Mouse (Mus musculus) liver, embryonic 14.5 days (tissue): ENCODE measurements around the gene Rrp7a. TPM values are rescaled to one million over a fixed set of nuclear protein-coding genes. Genes with fewer than 3 reads are reported as not detected.
A peak's percentile ranks its signal among the peaks of the same experiment; 100 is the strongest.

Experiments
- ATAC-seq: fragments of 200-750 bp; cut with Nextera tagmentation; 2 replicates; pipeline ENCODE4 v1.8.0; 2017; ENCODE audit warnings: moderate number of reproducible peaks, mild to moderate bottlenecking, moderate library complexity; ENCODE audit not compliant: insufficient read depth
- DNase-seq, 3 experiments: peaks; one replicate each; pipeline ENCODE4 v3.0.0-alpha.2; 2012 to 2013; ENCODE audit warnings: low read depth in 3 of 3, low spot score in 3 of 3
- H3K27ac ChIP-seq: fragments of 300-500 bp; sonication (generic); 2 replicates; pipeline ENCODE4 v1.5.1; 2014; ENCODE audit warnings: moderate library complexity, mild to moderate bottlenecking, control low read depth, inconsistent platforms
- H3K27me3 ChIP-seq: fragments of 300-500 bp; sonication (generic); 2 replicates; pipeline ENCODE4 v1.6.1; 2014; ENCODE audit warnings: mild to moderate bottlenecking, low read length, moderate library complexity; ENCODE audit not compliant: control insufficient read depth, insufficient read depth
- H3K36me3 ChIP-seq: fragments of 300-500 bp; sonication (generic); replicated peaks from 2 replicates; pipeline ENCODE4 v1.6.1; 2014; ENCODE audit warnings: low read depth; ENCODE audit not compliant: control insufficient read depth, insufficient read depth
- H3K4me1 ChIP-seq, 2 experiments: fragments of 200-500 bp in 1 of 2; fragments of 300-500 bp in 1 of 2; sonication (generic) in 1 of 2; replicated peaks; 2 replicates each; pipeline ENCODE4 v1.6.1; 2012 to 2014; ENCODE audit warnings: antibody characterized with exemption in 1 of 2, inconsistent platforms in 1 of 2, low read length in 1 of 2; ENCODE audit not compliant: control insufficient read depth in 2 of 2, insufficient read depth in 2 of 2
- H3K4me2 ChIP-seq: fragments of 300-500 bp; sonication (generic); 2 replicates; pipeline ENCODE4 v1.6.1; 2014; ENCODE audit warnings: low read depth, mild to moderate bottlenecking, control low read depth, moderate library complexity
- H3K4me3 ChIP-seq, 2 experiments: fragments of 200-500 bp in 1 of 2; fragments of 300-500 bp in 1 of 2; sonication (generic) in 1 of 2; 2 replicates each; pipeline ENCODE4 v1.5.1; 2012 to 2014; ENCODE audit warnings: low read depth in 2 of 2, low read length in 2 of 2, mild to moderate bottlenecking in 2 of 2, control low read depth in 1 of 2, inconsistent platforms in 1 of 2, moderate library complexity in 1 of 2; ENCODE audit not compliant: insufficient read depth in 1 of 2
- H3K9ac ChIP-seq: fragments of 300-500 bp; sonication (generic); replicated peaks from 2 replicates; pipeline ENCODE4 v1.6.1; 2014; ENCODE audit warnings: mild to moderate bottlenecking, control low read depth, moderate library complexity
- H3K9me3 ChIP-seq: fragments of 300-500 bp; sonication (generic); 2 replicates; pipeline ENCODE4 v1.6.1; 2016; ENCODE audit warnings: low read length, mixed read lengths; ENCODE audit not compliant: control insufficient read depth
- CTCF ChIP-seq: IDR thresholded peaks from 2 replicates; pipeline ENCODE4 v1.5.1; 2016; ENCODE audit warnings: antibody characterized with exemption, low read depth, control low read depth
- EP300 ChIP-seq: IDR thresholded peaks from 2 replicates; pipeline ENCODE4 v1.6.1; 2016; ENCODE audit warnings: antibody characterized with exemption, low read depth
- WGBS: fragments of 180-500 bp; shearing (Covaris S2); extraction: QIAGEN DNeasy Blood & Tissue Kit; methylation state at CpG from one replicate; pipeline ENCODE4 v1.1.7; 2014; ENCODE audit not compliant: insufficient replicate concordance; 5-methylcytosine and 5-hydroxymethylcytosine counted together
- polyA plus RNA-seq, 2 experiments: library from polyadenylated mRNA; depleted of rRNA in 1 of 2; stranded (reverse) in 1 of 2; unstranded in 1 of 2; fragments of >200 nt; fragmentation: Nextera tagmentation in 1 of 2; extraction: Ambion mirVana in 1 of 2; gene quantifications; 2 replicates each; pipeline versions ENCODE4 v1.2.1 to v1.2.3; 2012 to 2014

The Rrp7a gene
- polyA plus RNA-seq, 2 experiments: 21.2 to 23.9 TPM

DNA sequence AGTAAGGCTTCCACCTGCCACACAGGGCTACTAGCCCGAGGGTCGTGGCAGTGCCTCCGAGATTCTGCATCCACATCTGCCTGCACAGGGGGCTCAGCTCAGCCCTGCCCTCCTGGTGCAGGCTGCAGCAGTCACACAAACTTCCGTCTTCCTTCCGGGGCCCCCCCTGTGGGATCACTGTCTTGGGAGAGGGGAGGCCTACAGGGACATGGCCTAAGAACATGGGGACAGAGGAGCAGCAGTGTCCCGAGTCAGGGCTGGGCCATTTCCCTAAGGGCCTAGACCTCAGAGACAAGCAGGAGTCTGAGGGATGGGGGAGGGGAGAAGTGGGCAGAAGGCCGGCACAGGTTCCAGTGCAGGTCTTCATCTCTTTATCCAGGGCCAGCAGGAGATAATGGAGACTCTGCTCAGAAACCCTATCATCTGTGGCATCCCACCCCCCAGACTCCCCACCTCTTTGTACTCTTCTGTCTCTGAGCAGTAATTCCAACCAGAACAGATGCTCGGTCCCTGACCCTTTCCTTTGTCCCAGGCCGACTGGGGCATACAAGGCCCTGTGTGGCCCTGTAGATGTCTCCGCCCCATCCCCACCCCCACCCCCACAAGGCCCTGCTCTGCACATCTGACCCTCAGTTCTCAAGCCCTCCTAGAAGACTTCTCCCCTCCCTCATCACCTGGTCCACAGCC, 38.6 kb upstream of the Rrp7a start:
- Histone ChIP-seq H3K9ac (no peak overlapping the region), H3K27me3 (no peaks in the 10 kb centered on the region), H3K4me1 (peaks cover 14 to 20% of the 10 kb centered on the region in 2 experiments), H3K4me3 (no peak overlapping the region), H3K9me3 (no peaks in the 10 kb centered on the region), H3K36me3 (peaks cover 91% of the 10 kb centered on the region), H3K4me2 (no peak overlapping the region), H3K27ac (no peak overlapping the region)
- TF ChIP-seq EP300 (no peak), CTCF (no peak)
- DNase-seq: no peak
- no peak for ATAC-seq
- WGBS: 81% methylated on average over 10 of the region's 10 CpGs

DNA sequence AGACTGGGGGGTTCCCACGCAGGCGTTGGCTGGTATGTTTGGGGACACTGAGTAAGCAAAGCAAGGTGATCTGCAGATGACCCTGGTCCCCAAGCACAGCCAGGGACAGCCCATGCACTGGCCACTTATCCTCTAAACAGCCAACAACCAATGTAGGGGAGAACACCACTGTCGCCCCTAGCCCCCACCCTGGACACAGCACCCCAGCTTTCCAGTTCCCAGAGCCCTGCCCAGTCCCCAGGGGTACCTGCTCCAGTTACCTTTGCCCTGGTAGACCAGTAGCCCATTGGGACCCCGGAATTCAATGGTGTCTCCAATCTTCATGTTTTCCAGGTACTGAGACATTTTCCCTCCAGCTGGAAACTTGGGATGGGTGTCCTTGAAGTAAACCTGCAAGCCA, 38.0 kb upstream of the Rrp7a start:
- H3K9me3 ChIP-seq: no peaks in the 10 kb centered on the region
- H3K4me1 ChIP-seq: peaks cover 8 to 14% of the 10 kb centered on the region in 2 experiments
- ATAC-seq (no peak), DNase-seq (no peak)
- no peaks in the 10 kb centered on the region for H3K27me3 ChIP-seq
- no peak overlapping the region for H3K4me2 ChIP-seq
- no peak overlapping the region for H3K9ac ChIP-seq
- no peak overlapping the region for H3K4me3 ChIP-seq
- H3K36me3 ChIP-seq: peaks cover 91% of the 10 kb centered on the region
- TF ChIP-seq CTCF (no peak), EP300 (no peak)
- WGBS: 87% methylated on average over 4 of the region's 4 CpGs
- no peak overlapping the region for H3K27ac ChIP-seq

DNA sequence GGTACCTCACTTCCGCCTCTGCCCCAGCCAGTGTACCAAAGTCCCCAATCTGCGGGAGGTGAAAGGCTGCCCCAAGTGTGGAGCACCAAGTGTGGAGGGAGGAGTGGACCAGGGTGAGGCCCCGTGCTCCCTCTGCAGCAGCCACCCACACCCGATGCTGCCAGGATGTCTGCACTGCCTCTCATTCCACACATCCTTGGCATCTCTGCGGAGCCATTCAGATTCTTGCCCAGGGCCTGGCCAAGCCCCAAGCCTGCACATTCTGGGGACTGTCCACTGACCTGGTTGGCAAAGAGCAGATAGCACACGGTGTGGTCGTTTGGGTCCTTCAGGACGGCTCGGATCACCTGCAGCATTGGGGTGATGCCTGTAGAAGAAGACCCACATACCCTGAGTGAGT, 37.2 kb upstream of the Rrp7a start:
- Histone ChIP-seq H3K9me3 (no peaks in the 10 kb centered on the region), H3K27ac (no peak overlapping the region), H3K9ac (no peak overlapping the region), H3K4me1 (peaks cover 2 to 7% of the 10 kb centered on the region in 2 experiments), H3K4me2 (no peak overlapping the region), H3K36me3 (peaks cover 92% of the 10 kb centered on the region), H3K4me3 (no peak overlapping the region), H3K27me3 (no peaks in the 10 kb centered on the region)
- WGBS: 95% methylated on average over 9 of the region's 9 CpGs
- no peak for DNase-seq
- no peak for ATAC-seq
- TF ChIP-seq EP300 (no peak), CTCF (no peak)

DNA sequence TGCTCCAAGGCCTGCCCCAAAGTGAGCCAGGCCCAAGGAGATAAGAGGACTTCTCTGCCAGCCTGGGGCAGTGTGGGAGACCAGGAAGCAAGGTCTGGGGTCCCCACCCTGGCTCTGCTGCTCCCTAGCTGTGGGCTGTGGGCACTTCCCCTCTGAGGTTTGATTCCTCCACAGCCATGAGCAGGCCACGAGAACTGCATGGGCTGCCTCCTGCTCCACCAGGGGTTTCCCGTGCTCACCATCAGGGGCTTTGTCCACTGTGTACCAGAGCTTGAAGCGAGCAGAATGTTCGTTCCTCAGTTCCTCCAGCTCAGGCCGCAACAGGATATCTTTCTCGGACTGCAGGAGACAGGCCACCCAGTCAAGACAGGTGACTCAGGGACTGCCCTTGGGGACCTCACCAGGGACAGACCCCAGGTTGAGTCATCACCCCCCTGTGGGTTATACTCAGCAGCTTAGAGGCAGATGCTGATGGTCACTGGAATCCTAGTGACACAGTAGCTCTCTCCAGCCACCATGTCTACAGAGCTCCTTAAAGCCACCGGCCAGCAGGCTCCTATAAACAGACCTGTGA, 36.1 kb upstream of the Rrp7a start:
- 81% methylated on average over 7 of the region's 7 CpGs for WGBS
- Histone ChIP-seq H3K4me3 (no peak overlapping the region), H3K9me3 (no peaks in the 10 kb centered on the region), H3K36me3 (peaks cover 96% of the 10 kb centered on the region), H3K27ac (no peak overlapping the region), H3K9ac (no peak overlapping the region), H3K4me1 (peaks cover 0 to 5% of the 10 kb centered on the region in 2 experiments; a peak in 1 of 4 replicates), H3K27me3 (no peaks in the 10 kb centered on the region), H3K4me2 (no peak overlapping the region)
- no peak for TF ChIP-seq EP300
- TF ChIP-seq CTCF: 0 out of 2 replicates have a peak, but pooled peaks have one; percentile 27
- no peak for ATAC-seq
- no peak for DNase-seq

DNA sequence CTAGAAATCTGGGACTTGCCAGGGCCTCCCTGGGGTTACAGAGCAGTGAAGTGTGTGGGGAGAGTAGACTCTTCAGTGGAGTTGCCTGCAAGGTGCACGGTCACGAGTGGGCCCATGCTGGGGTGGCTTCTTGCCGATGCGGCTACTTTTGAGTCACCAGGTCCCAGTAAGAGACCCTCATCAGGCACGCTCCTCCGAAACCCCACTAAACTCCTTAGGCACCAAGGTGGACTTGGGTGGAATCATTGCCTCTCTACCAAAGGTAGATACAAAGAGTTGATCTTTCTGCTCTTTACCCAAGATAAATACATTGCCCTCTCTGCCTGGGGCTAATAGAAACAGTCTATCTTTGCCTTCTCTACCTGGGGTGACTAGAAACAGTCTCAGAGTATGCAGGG, 35.1 kb upstream of the Rrp7a start:
- ATAC-seq (no peak), DNase-seq (no peak)
- TF ChIP-seq CTCF: no peak
- no peak for TF ChIP-seq EP300
- Histone ChIP-seq H3K27ac (no peak overlapping the region), H3K9ac (no peak overlapping the region), H3K36me3 (peaks cover 95% of the 10 kb centered on the region), H3K4me1 (peaks cover 0 to 4% of the 10 kb centered on the region in 2 experiments; a peak in 1 of 4 replicates), H3K4me2 (no peak overlapping the region), H3K4me3 (no peak overlapping the region), H3K9me3 (no peaks in the 10 kb centered on the region), H3K27me3 (no peaks in the 10 kb centered on the region)
- 86% methylated on average over 6 of the region's 6 CpGs for WGBS
